Mouse (Mus musculus): ENCODE measurements around the gene Col23a1. TPM values are rescaled to one million over a fixed set of nuclear protein-coding genes. Genes with fewer than 3 reads are reported as not detected.
"Not testable (repeated sequence)": the region's sequence is repeated elsewhere in the genome, so short reads cannot be mapped to it uniquely, and the experiment has no call there.

Gene Col23a1
- total RNA-seq, 2 experiments from 2014 or later = 2.0 to 7.4 TPM

GRCm38 (mm10) chr11:51326908-51327307, 37.2 kb downstream of the Col23a1 start:
- no peak for DNase-seq (ENCODE audit: low spot score in 2 of 2)

GRCm38 (mm10) chr11:51328387-51328942, 38.7 kb downstream of the Col23a1 start:
- DNase-seq (ENCODE audit: low spot score in 2 of 2) = no peak

DNA sequence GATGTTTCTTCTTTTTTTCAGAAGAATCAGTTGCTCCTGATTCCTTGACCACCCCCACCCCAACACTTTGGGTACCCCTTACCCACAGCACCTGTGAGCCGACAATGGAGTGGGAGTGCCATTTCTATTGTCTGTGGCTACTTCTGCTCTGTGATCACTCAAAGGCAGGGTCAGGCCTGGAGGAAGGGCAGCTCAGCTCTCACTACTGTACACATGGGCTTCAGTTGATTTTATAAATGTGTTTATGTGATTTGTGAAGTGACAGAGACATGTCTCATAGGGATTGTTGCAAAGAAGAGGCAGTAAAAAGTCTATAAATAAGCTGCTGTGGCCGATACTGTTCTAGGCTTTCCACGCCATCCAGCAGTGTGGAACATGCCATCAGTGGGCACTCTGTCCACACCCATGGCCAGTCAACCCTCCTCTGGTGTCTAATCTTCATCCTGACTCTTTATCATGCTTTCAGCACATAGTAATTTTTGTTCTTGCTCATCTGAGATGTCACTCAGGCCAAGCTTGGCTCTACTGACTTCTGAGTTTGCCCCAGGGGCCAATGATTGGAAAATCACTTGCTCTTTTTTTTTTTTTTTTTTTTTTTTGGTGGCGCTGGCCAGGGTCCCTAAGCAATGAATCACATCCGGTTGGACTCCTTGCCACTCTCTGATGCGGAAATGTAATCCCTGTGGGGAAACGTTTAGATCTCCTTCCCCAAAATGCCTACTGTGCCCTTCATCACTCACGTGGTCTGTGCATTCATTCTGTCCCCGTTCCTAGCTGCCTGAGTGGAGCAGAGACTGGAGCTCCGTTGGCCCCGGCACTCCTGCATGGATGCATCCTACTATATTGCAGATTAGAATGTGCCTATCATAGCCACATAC, 40.4 kb downstream of the Col23a1 start:
- DNase-seq (ENCODE audit: low spot score in 2 of 2) = no peak

DNA sequence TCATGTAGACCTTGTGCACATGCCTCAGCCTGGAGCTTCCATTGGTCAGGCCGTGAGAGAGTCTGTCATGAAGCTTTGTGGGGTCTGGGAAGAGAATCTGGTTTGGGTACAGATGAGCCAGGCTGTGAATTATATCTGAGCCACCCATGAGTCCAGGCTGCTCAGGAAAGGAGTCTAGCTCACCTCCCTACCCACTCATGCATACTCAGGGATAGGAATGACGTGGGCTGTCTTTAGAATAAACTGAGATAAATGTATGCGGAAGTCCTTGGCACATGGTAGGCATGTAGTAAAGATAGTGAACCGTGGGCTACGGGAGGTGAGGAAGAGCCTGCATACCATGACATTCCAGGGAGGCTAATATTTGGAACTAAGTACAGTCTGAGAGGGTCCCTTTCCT, 44.3 kb downstream of the Col23a1 start:
- DNase-seq (ENCODE audit: low spot score in 2 of 2) = no peak

GRCm38 (mm10) chr11:51337585-51337984, 47.9 kb downstream of the Col23a1 start:
- no peak for DNase-seq (ENCODE audit: low spot score in 2 of 2)

DNA sequence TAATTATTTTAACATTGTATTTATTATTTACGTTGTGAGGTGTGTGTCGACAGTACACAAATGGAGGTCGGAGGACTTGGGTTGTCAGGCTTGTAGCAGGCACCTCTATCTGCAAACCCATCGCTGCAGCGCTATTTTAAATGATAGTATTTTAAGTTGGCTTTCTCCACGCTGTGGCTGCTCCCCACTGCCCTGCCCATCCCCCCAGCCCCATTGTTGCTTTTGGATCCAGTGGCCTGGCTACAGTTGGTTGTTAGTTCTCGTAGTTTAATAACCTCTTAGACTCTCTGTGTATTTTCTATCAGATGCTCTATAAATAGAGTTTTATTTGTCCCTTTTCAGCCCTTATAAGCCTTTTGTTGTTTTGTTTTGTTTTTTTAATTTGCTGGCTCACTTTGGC, 48.7 kb downstream of the Col23a1 start:
- no peak for DNase-seq (ENCODE audit: low spot score in 2 of 2)

GRCm38 (mm10) chr11:51341091-51341490, 51.4 kb downstream of the Col23a1 start:
- no peak for DNase-seq (ENCODE audit: low spot score in 2 of 2)

- no peak for DNase-seq (ENCODE audit: low spot score in 2 of 2)
Measured at GRCm38 (mm10) chr11:51342776-51343175, 53.1 kb downstream of the Col23a1 start.

DNA sequence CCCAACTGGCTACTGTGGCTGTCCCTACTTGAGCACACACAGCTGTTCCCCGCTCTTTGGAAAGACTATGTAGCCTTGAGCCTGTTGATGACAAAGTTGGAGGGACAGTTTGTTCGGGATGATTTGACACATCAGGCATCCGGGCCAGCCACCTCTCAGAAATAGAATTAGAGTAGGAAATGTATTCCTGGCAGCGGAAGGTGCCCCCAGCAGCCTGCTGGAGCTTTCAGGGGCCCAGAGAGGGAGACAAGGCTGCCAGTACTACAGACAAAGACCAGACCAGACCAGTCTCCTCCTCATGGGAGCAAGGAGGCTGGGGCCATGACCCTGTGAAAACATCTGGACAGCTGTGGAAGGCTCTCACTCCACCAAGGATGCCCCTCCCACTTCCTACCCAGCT, 53.6 kb downstream of the Col23a1 start:
- no peak for DNase-seq (ENCODE audit: low spot score in 2 of 2)

- no peak for DNase-seq (ENCODE audit: low spot score in 2 of 2)
Measured at GRCm38 (mm10) chr11:51343728-51344289, 54.1 kb downstream of the Col23a1 start.

GRCm38 (mm10) chr11:51345481-51346465, 56.1 kb downstream of the Col23a1 start:
- no peak for DNase-seq (ENCODE audit: low spot score in 2 of 2)

GRCm38 (mm10) chr11:51347756-51348155, 58.0 kb downstream of the Col23a1 start:
- no peak for DNase-seq (ENCODE audit: low spot score in 2 of 2)

GRCm38 (mm10) chr11:51349665-51350064, 59.9 kb downstream of the Col23a1 start:
- no peak for DNase-seq (ENCODE audit: low spot score in 2 of 2)

- no peak for DNase-seq (ENCODE audit: low spot score in 2 of 2)
Measured at GRCm38 (mm10) chr11:51351151-51351550, 61.4 kb downstream of the Col23a1 start.

DNA sequence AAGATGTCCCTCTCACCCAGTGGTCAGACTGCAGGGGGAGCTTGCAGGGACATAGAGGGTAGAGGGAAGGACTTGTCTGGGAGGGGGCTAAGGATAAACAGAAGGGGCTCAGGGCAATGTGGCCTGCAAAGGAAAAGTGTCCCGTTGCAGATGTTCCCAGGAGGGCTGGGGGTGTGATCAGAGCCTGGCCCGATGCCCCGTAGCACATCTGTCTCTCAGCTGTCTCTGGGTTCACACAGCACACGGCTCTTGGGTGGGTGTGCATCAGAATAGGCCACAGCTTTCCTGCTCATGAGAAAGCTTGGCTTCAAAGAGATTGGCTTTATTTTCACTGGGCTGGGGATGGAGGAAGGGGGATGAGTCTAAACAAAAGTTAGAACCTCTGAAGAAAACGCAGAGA, 62.1 kb downstream of the Col23a1 start:
- no peak for DNase-seq (ENCODE audit: low spot score in 2 of 2)

DNA sequence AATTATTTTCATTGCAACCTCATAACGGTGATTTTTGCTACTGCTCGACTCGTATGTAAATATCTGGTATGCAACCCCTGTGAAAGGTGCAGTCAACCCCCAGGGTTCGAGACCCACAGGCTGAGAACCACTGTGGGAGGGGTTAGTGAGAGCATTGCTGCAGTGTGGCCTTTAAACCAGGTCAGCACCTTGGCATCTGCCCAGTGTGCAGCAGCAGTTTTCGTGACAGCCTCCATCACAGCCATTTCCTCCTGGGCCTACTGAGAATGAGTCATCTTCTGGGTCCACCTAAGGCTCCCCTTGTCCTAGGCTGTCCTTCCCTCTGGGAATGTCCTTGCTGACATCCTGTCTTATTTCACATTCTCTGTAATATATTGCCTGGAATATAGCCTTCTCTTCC, 64.0 kb downstream of the Col23a1 start:
- DNase-seq (ENCODE audit: low spot score in 2 of 2) = no peak

DNA sequence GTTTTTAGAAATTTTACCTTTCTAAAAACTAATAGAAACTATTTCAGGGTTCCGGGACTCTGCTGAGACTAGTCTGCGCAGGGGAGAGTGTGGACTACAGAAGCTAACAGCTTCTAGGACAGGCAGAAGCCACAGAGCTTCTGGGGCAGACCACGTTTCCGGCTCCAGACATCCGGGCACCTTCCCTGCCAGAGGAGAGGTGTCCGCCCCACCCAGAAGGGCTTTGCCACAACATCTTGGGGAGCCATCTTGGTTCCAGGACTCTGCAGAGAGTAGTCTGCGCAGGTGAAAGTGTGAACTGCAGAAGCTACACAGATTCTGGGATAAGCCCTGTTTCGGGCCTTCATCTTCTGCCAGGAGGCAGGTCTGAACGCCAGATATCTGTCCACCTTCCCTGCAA, 69.3 kb downstream of the Col23a1 start:
- DNase-seq (ENCODE audit: low spot score in 2 of 2) = not testable (repeated sequence)

- DNase-seq (ENCODE audit: low spot score in 2 of 2) = no peak
Measured at GRCm38 (mm10) chr11:51364353-51364752, 74.6 kb downstream of the Col23a1 start.

GRCm38 (mm10) chr11:51367334-51367733, 77.6 kb downstream of the Col23a1 start:
- DNase-seq (ENCODE audit: low spot score in 2 of 2) = no peak

DNA sequence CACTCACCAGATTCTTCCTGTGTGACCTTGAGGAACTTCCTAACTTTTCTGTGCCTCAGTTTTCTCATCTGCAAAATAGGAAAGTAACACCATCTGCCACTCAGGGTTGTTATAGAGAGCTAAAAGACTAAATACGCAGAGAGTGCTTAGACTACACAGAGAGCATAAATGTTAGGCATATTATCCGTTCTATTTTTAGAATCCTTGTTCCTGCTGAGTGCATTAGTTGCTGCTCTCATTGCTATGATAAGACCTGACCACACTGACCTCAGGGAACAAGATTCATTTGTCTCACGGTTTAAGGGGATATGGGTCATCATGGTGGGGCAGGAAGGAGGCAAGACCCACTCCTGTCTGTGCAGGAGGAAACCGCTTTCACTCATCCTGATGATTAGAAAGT, 80.6 kb downstream of the Col23a1 start:
- no peak for DNase-seq (ENCODE audit: low spot score in 2 of 2)

DNA sequence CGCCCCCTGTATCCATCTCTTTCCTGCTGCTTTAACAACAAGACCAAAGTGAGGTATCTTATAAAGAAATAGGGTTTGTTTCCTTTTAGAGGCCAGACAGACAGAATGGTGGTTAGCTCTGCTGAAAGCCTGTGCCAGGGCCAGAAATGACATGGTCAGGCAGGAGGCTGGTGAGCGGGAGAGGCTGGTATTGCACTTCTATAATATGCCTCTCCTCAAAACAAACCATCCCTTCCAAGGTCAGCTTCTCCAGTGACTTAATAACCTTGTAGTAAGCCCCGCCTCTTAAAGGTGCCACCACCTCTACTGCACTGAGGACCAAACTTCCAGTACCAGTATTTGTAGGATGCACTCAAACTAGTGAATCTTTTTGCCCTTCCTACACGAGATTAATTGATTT, 81.6 kb downstream of the Col23a1 start:
- no peak for DNase-seq (ENCODE audit: low spot score in 2 of 2)
